Mouse (Mus musculus): ENCODE data around the gene Tas2r135.

GRCm38 (mm10) chr6:42364607-42365006, 40.6 kb upstream of the Tas2r135 start:
- TF ChIP-seq CTCF (IDR thresholded peaks at IDR 0.05; ENCODE audit: insufficient read depth, low read depth, low read length), result no peak
- TF ChIP-seq POLR2A (IDR thresholded peaks at IDR 0.05; ENCODE audit: insufficient read depth, low read depth, low read length), result no peak

All from olfactory bulb, adult 2 months (tissue).